Mouse (Mus musculus) left cerebral cortex, postnatal 4 days (tissue): ENCODE data around the gene Nsl1. TPM values are rescaled to one million over a fixed set of nuclear protein-coding genes. Genes with fewer than 3 reads are reported as not detected.

ENCODE experiments used
- DNase-seq: peaks from one replicate; pipeline ENCODE4 v3.0.0-alpha.2; 2022
- intact Hi-C: fragments of 180-260 bp; cut with DNase I; formaldehyde crosslinking; loops from one replicate; pipeline ENCODE4 v1.15.1; 2025
- total RNA-seq, 2 experiments: library from RNA; stranded (reverse); gene quantifications; 2 replicates each; pipeline ENCODE4 v1.2.3; 2021

The Nsl1 gene
- total RNA-seq, 2 experiments from 2014 or later = 2.3 to 2.7 TPM

DNA sequence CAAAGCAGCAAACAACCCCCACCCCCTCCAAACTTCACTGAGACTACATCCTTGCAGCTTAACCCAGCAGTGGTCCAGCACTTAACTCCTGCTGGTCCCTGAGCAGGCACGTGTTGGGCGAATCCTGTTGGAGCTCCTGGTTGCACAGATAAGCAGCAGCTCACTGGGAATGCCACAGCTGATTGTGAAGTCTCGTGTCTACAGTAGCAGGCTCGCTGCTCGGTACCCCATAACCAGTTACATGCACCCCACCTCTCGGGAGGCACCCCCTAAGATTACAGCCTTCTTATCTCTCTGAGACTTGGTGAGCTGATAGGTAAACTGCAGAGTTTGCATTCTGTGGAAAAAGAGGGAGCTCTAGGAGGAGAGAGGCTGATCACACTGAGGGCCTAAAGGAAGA, 26.5 kb downstream of the Nsl1 start:
- intact Hi-C loops = no loop called here

DNA sequence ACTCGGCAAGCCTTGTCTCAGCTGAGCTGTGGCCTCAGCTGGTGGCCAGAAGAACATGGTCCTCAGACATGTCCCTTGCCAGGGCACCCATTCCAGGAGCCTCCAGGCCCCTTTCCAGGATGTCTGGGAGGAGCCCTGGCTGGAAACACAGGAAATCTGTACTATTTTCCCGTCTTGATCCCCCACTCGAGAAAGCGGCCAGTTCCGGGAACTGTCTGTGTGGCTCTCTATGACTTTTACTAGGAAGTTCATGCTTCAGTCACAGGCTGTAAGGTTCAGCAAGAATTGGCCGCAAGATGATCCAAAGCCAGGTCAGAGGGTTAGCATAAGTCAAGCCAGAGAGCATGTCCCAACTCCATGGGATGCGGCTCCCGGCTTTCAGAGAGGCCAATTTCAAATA, 29.2 kb downstream of the Nsl1 start:
- DNase-seq = no peak
- intact Hi-C loops = loop anchor here (10.0 kb wide), 1 partner anchor 183 kb away; no protein-coding TSS in a partner anchor

More for the DNA sequence above, 26.5 kb downstream of the Nsl1 start:
- no peak for DNase-seq

DNA sequence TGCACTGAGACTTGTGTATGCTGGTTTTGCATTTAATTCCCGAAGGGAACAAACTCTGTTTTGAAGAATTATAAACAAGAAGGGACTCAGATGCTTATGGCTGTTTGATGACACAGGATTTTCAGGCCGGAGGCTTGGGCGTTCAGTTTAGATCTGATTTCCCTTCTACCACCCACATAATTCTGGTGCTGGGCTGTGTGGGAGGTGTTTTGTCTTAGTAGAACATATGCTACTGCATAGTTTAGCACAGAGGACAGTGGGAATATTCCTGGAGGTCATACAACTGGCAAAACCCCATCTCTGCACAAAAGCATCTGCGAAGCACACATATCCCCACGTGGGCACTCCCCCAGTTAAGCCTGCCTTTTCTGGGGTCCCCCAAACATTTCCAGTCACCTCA, 30.8 kb downstream of the Nsl1 start:
- DNase-seq = no peak
- intact Hi-C loops = loop anchor here (10.0 kb wide), 1 partner anchor 181 kb away; no protein-coding TSS in a partner anchor

DNA sequence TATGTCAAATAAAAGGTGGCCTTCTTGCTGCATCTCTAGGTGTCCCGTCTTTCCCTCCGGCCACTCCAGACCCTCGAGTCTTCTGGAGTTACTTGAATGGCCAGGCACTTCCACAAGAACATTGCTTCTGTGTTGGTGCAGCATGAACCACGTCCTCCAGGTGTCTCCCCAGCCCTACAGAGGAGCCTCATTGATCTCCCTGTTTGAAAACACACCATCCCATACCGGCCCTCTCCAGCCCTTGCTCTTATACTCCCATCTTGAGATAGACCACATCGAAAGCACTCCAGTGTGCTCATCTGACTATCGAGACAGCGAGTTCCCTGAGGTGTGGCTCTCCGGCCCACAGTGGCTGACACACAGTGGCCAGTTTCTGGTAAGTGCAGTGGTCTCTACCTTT, 32.2 kb downstream of the Nsl1 start:
- intact Hi-C loops = loop anchor here (10.0 kb wide), 1 partner anchor 180 kb away; no protein-coding TSS in a partner anchor
- DNase-seq = peak; percentile 10

DNA sequence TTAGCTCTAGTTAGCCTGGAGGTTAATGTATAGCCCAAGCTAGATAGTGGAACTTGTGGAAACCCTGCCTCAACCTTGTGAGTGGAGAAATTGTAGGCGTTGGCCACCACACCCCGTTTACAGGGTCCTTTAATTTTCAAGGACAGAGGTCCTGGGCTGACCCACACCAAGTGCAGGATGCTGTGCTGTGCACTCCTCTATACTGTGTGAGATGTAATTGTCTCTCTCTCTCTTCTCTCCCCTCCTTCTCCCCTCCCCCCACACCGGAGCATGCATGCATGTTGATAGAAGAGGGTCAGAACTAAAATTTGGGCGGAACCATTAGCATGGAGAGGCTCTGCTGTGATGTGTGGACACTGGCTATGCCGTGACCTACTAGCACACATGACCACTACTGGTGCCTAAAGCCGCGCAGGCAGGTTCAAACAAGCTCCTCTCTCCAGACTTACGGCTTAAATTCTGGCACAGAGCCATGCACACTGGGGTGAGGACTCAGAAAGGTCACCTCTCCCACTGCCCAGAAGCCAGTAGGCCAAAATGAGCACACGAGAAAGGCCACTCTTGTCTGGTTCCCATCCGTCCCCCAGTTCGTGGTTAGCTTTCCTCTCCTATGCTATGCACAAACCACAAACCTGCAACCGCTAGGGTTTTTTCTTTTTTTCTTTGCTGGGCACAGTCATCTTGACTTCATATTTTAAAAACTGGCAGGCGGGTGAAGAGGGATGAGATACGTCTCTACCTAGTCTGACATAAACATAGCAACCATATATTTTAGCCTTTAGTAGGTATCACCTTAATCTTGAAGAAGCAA, 34.3 kb downstream of the Nsl1 start:
- DNase-seq = no peak
- intact Hi-C loops = loop anchor here (10.0 kb wide), 1 partner anchor 178 kb away; no protein-coding TSS in a partner anchor

DNA sequence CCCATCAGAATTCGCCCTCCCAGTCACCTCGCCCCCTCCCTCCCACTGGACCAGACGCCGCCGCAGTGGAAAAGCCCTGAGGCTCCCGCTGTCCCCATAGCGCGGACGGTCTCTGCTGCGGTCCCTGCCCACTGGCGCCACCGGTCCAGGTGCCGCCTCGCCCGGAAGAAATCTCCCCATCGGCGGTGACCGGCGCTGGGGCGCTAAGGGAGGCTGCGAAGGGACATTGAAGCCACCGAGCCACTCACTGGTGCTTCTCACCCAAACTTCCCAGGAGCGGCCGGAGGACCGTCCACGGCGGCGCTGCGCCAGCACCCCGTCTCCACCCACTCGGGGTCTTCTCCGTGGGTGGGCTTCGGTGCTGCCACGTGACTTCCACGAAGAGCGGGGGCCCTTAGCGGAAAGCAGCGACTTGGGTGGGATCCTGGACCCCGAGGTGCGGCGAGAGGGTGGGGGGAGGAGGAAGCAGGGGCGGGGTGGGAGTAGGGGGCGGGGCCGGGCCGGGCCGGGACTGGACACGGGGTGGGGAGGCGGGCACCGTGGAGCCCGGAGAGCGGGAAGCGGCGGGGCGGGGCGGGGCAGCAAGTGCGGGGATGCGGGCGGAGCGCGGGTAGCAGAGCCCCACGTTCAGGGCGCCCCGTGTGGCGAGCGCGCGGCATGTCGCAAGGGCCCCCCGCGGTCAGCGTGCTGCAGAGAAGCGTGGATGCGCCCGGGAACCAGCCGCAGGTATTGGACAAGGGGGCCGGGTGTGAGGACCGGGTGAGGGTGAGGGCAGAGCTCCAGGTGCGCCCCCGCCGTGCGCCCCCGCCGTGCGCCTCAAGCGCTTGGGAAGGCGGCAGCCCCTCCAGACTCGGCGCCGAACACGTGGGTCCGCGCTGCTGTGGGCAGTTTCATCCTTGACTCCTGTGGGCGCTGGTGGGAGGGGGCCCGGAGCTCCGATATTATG, 35.3 kb downstream of the Nsl1 start, which contains the start of gene Batf3:
Batf3 (plus strand) TSS at position 46 of the 946 bp plus-strand sequence.
- intact Hi-C loops = loop anchor here (10.0 kb wide), 1 partner anchor 177 kb away; no protein-coding TSS in a partner anchor

DNA sequence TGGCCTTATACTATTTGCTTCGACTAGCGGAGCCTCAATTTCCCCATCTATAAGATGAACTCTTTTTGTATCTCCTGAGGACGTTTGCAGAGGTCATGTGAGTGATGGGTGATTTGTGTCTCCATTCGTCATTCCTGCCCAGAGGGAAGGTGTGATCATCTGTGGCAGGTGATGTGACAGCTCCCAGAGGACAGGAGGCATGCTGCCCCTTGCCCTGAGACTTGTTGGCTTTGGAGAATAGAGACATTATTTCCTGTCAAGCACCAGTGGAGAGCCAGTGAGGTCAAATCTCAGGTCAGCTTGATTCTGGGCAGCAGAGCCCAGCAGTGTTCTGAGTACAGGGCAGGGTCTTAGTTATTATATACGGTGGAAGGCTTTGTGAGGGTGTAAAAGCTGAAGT, 36.3 kb downstream of the Nsl1 start:
- DNase-seq = no peak
- intact Hi-C loops = loop anchor here (10.0 kb wide), 1 partner anchor 176 kb away; no protein-coding TSS in a partner anchor

More for the DNA sequence above, 35.3 kb downstream of the Nsl1 start, which contains the start of gene Batf3:
- peak; percentile 48 for DNase-seq

DNA sequence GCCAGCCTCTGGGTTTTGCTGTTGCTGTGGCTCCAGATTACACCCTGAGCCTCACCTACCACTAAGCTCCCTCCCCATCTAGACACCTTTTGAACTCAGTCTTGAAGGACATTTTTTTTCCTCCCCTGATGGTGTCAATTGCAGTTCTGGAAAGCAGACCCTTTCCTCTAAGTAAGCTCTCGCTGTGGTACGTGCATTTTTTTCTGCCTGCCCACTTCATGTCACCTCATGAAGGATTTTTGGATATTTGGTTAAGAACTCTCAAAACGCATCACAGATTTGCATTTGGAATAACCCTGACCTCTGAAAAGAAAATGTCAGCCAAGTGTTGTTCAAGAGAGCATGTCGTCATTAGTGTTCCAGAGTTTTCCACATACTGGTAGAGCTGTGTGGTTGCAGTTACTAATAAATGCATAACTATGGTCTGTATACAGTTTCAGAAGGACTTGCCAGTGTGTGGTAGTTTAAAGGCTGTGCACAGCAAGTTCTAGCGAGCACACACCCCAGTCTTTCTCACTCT, 37.0 kb downstream of the Nsl1 start:
- DNase-seq = no peak
- intact Hi-C loops = loop anchor here (10.0 kb wide), 1 partner anchor 175 kb away; no protein-coding TSS in a partner anchor

DNA sequence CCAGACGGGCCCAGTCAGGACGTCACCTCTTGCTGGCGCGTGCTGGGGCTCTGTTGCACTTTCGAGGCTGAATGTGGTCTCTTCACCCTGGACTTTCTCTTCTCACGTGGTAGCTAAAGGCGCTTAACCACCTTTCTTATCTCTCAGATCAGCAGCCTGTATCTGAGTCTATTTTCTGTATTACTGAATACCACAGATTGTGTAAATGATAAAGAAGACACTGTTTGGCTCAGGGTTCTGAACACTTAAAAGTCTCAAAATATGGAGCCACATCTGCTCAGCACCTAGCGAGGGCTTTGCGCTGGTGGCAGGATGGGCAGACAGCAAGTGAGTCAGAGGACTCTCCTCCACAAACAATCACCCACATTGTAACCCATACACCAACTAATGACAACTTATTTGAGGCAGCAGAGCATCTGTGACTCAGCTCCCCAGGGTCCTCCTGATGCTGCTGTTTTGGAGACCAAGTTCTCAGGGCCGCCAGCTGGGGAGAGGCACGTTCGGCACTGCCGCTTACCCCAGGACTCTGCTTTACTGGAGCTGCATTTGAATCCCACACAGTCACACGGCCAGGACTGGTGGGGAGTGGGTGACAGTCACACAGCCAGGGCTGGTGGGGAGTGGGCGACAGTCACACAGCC, 40.0 kb downstream of the Nsl1 start:
- no peak for DNase-seq
- intact Hi-C loops = no loop called here

DNA sequence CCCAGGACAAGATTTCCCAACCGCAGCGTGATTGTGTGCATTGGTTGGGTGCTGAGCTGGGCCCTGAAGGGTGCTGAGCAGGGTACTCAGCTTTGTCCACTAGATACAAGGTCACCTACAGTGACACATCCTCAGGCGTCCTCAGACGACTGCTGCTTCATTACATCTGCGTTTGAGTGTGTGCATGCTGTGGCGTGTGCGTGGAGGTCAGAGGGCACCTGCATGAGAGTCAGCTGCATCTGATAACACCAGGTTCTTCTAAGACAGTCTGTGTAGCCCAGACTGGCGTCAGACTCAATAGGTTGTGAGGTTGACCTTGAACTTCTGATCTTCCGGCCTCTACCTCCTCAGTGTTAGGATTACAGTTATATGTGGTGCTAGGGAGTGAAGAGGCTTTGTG, 42.4 kb downstream of the Nsl1 start:
- intact Hi-C loops = no loop called here
- DNase-seq = no peak

DNA sequence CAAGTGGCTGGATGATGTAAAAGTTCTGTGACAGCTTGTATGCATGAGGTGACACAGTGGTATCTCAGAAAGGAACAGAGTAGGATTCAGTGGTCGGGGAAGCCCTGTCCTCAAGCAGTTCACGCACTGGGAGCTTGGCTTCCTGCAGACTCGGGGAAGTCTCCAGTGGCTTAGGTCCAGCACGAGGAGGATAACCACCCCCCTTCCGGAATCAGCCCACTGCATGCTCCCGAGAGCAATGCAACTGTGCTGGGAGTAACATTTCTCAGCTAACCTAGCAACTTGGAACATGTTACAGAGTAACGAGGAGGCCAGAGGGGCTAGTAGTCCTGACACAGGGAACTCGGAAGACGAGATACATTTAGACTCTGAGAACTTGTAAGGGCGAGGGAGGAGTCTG, 44.5 kb downstream of the Nsl1 start:
- intact Hi-C loops = no loop called here
- DNase-seq = no peak

DNA sequence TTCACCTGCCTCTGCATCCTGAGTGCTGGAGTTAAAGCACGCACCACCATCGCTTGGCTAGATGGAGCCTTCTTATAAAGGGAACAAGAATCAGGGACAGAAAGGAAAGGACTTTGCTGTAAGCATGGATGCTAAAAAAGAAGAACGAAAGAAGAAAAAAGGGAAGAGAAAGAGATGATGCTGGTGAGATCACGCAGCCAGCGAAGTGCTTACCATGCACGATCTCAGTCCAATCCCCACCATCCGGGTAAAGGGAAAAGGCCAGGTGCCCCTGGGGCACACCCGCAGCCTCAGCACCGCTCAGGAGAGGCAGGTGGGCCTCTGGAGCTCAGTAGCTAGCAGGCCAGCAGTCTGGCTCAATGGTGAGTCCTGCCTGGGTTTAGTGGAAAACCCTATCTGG, 47.1 kb downstream of the Nsl1 start:
- no peak for DNase-seq
- intact Hi-C loops = no loop called here

DNA sequence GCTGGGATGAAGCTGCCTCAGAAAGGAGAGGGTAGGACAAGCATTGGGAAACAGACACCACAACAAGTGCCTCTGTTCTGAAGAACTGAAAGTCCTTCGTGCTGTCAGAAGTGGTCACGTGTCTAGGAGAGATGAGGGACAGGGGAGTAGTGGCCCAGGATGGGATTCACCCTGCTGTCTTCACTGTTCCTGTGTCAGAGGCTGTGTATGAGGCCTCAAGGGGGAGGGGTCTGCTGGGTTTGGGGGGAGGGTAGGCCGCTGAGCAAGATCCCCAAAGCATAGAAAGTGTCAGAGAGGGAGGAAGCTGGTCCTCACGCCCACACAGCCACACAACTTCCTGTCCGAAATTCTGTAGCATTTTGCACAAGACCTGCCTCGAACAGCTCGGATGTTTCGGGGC, 48.3 kb downstream of the Nsl1 start:
- no peak for DNase-seq
- intact Hi-C loops = no loop called here

DNA sequence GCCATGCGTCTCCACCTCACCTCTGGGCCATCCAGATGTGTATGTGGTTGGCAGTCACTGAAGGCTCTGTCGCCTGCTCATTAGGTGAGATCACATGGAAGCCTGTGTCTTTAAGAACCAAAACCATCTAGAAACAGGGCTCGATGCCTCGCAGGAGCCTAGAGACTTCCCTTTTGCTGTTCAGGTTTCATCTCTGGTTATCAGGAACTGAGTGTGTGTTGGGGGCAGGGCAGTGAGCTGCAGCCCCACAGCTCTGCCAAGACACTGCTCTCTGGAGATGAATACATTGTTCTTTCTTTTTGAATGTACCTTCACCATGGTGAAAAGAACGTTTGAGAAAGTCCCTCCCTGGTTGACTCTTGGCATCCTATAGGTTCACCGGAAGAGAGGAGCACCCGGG, 52.1 kb downstream of the Nsl1 start:
- intact Hi-C loops = no loop called here

DNA sequence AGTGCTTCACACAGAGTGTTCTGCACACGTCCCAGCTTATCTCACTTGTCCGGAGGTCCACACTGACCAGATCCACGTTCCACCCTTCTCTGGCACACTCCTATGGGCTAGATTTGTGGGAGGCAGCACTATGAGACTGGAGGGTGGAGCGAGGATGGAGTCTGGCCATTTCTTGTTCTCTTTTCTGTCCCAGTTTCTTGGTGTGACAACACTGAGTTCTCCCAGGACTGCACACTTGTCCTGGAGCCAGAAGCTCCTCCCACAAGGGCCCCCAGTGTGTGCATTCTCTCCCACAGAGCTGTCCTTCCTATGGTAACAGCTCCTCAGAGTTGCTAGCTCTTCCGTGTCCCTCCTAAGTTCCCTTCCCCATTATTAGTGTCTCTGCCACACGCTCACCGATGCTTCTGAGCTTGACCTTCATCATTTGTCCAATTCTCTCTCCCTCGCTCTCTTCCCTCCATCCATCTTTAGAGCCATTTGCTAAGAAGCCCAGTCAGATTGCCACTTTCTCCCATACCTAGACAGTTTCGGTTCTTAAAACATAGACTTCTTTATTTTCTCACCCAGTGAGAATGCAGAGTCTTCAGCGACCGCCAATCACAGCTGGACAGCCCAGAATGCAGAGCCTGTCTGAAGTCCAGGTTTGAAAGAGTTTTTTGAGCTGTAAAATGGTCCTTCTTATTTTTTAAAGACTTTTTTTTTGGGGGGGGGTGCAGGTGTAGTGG, 52.9 kb downstream of the Nsl1 start:
- no peak for DNase-seq
- intact Hi-C loops = no loop called here

More for the DNA sequence above, 52.1 kb downstream of the Nsl1 start:
- DNase-seq = no peak

DNA sequence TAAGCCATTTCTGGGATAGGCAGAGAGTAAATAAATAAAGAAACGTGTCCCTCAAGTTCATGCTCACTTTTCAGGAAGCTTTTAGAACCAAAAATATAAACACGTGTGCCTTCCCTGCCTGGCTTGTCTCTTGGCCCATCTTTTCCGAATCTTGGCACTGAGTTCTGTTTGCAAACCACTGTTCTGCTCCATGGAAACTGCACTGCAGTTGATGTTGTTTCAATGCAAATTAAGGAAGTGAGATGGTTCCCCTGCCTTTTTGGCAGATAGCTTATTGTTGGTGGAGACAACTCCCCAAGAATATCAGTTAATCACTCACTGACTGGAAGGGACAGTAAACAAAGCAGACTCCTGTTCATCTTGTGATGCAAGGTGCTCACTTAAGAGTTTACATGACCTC, 59.9 kb downstream of the Nsl1 start:
- intact Hi-C loops = no loop called here
- DNase-seq = no peak

DNA sequence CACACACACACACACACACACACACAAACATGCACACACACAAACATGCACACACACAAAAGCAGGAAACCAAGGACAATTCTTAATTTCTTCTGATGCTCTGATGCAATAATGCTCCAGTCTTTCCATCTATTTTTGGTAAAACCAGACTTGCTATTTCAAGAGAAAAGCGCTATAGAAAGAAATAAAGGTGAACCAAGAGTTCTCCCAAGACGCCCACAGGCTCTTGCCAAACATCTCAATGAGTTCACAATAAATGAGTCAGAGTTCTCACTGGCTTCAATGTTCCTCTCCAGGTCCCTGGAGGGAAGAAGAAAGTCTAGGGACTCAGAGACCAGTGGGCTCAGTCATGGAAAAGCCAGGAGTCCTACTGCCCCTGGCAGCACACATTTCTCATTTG, 60.9 kb downstream of the Nsl1 start:
- no peak for DNase-seq
- intact Hi-C loops = no loop called here

DNA sequence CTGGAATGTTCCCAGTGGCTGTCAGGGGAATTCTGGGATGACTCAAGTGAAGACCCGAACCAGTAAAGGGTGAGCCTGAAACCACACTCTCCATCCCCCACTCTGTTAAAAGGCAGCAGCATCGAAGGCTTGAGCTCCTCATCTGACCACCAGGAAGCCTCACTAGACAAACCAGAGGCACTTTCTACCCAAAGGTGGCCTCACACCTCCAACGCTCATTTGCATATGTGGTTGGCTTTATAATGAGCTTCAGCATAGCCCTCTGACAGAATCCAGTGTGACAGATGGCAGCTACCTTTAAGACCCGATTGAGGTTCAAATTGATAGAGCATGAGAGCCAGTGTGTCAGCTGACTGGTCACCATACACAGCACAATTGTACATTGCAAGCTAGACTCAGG, 61.5 kb downstream of the Nsl1 start:
- DNase-seq = no peak
- intact Hi-C loops = no loop called here

DNA sequence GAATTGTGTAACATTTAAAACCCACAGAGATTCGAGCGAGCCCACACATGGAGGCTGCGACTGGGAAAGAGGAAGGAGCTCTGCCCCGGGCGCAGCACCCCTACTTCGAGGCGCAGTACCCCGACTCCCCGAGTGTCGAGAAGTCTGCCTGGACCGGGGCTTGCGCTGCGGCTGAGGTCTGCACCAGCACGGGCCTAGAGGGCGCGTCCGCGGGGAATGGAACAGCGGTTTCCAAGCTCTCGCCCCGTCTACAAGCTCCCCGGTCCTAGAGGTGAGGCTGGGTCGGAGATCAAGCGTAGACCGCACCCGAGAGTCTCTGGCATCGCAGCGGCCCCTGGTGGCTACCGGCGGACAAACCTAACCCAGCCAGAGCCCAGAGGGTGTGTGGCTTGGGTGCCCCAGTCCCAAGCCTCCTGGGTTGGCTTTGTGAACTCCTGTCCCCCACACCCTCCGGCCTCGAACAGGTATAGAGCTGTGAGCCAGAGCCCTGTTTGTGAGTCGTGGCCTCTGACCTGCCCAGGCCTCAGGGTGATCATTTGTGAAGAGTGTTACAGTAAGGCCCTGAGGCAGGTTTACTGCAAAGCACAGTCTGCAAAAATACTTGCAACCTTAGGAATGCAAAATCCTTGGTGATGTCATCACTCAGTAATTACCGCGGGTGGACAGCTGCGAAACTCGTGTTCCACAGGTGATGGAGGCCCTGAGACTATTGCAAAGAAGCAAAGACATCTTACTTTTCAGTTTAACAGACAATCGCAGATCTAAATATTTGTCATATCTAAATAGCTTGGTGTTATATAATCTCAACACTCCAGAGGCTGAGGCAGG, 63.2 kb downstream of the Nsl1 start:
- peak; percentile 57 for DNase-seq
- intact Hi-C loops = loop anchor here (1.0 kb wide), 1 partner anchor 63 kb away; the partner anchor contains the start of gene Nsl1
